Mouse (Mus musculus) right cerebral cortex, adult 18-20 months (tissue): ENCODE results near the gene Prok1.
A peak's percentile ranks its signal among the peaks of the same experiment; 100 is the strongest.

ENCODE experiments used
- DNase-seq: peaks from one replicate; pipeline ENCODE4 v3.0.0; 2022; ENCODE audit warnings: mixed read lengths

Prok1 gene

DNA sequence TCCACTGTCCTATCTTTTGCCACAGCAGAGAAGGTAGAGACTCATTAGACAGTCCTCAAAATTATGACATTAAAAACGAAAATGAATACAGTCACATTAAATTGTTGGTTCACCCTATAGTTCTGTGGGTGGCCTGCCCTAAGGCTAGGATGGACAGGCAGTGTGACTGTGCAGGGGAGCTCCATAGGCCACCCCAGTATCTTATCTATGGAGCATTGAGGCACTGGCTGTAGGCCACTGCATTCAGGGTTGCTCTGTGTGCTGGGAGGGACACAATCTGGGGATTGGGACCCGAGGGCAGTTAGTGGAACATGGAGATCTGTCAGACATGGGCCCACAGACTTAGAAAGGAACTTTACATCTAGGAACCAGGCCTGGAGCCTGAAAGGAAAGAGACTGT, 5.6 kb downstream of the Prok1 start:
- DNase-seq, result no peak

DNA sequence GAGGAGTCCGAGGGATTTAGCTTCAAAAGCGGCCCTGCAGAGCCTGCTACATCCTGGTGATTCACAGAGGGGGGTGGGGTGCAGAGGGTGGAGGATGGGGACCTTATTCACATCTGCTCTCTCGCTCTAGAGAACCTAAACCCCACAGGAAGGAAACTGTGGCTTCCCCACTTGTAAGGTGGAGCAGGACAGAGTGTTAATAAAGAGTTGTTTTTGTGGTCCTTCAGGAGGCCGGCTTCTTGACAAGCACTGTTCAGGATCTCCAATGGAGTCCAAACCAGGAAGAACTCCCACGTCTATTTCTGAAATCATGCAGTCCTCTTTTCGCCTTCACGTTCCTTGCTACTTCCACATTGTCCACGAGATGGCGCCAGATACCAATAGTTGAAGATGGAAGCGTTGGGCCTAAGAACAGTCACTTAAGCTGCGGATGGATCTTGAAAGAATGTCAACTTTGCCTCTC, 6.1 kb downstream of the Prok1 start:
- DNase-seq, result peak; percentile 86

DNA sequence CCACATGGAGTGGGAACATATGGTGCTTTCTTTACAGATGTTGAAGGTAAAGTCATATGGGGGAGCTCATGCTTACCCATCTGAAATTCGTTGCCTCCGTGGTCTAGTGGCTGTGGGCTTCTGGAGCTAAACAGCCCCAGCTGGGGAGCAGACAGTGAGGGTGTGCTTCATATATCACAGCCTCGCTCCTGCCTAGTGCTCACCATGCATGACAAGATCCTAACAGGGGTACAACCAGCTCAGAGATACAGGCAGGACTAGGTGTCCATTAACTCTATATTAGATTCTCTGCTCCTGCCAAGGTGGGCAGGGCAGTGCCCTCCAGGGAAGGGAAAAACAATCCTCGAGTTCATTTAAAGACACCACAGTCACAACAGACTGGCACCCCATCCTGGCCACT, 8.3 kb downstream of the Prok1 start:
- DNase-seq, result no peak

DNA sequence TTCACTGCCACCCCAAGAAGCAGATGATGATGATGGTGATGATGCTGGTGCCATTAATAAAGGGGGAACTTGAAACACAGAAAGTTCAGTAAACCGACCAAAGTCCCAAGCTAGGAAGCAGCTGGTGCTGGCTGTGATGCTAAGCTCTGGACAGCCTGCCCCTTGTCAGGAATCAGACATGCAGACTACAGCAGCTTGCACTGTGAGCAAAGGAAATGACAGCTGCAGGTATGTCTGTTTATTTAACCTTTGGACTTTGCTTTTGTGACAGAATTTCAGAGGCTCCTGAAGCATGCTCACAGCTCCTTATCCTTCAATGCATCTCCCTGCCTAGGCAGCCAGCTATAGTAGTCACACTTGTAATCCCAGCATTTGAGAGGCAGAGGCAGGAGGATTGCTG, 9.0 kb downstream of the Prok1 start, which contains the start of gene A630076J17Rik:
A630076J17Rik (plus strand) TSS at position 88 of the 400 bp plus-strand sequence.
- DNase-seq, result no peak

DNA sequence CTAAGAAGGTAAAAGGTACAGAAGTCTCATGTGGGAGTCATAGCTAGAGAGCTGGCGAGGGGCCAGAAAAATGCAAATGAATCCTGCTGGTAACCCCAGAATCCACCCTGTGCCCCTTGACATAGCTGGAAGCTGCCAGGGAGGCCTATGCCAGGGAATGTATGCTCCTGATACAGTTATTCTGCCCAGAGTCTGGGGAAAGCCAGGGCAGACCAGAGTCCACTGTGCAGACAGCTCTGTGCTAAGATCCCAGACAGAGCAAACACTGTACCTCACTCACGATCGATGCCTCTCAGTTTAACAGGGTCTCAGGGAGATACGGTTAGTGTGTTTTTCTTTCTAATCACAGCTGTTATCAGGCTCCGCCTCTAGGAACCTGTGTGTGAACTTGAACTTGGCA, 9.7 kb downstream of the Prok1 start:
- no peak for DNase-seq

DNA sequence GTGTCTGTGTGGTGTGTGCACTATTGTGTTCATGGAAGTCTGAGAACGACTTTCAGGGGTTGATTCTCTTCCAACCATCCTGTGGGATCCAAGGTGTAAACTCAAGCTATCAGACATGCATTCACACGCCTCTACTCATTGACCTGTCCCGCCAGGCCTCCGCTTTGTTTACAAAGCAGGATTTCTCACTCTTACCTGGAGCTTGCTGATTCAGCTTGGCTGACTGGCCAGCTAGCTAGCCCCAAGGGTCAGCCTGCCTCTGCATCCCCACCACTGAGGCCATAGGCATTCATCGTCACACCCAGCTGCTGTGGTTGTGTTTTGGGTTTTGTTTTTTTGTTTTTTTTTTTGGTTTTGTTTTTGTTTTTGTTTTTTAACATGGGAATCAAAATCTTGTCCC, 10.3 kb downstream of the Prok1 start:
- DNase-seq, result no peak

DNA sequence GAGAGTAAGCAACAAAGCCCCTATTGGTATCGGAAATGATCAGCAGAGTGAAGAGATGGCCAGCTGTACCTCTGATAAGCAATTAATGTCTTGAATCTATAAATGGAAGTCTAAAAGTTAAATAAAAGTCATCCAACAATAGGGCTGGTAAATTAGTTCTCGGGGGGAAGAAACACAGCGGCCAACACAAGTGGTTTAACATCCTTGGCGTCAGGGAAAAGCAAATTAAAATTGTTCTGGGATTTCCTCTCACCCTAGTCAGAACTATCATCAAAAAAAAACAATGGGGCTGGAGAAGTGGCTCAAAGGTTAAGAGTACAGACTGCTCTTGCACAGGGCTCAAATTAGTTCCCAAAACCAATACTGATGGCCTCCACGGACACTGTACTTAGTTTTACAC, 13.7 kb downstream of the Prok1 start:
- DNase-seq, result no peak

DNA sequence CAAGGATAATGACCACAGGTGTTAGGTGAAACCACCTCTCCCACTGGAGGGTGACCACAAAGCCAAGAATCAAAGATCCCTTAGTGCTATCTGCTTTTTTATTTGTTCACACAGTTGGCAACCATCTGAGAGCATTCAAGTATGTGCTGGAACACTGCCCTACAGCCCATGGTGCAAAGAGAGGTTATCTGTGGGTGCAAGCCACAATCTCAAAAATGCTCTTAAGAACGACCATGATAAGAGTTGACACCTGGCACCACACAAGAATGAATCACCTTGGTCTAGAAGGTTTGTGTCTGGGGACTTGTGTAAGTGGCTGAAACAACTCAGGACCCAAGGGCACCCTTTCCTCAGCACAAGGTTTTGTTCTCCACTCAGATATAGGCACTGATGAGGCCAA, 16.3 kb downstream of the Prok1 start:
- DNase-seq, result no peak

DNA sequence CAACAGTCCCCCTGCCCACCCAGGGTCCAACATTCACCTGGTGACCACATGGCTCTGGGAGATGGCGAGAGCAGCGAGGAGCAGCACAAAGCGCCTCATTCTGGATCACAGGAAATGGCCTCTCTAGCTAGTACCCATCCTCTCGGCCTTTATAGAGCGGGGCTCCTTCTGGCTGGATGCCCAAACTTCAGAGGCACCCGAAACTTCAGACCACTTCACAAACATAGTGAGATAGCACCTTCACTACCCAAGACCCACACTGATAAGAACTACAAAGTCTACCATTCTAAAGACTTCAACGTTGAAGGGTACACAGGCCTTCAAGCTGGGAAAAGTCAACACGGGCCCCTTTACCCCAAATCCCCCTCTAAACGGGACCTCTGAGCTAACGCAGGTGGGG, 17.9 kb downstream of the Prok1 start, which contains the start of gene Cym:
Cym (minus strand) TSS at position 125 of the 400 bp plus-strand sequence.
- DNase-seq, result no peak

DNA sequence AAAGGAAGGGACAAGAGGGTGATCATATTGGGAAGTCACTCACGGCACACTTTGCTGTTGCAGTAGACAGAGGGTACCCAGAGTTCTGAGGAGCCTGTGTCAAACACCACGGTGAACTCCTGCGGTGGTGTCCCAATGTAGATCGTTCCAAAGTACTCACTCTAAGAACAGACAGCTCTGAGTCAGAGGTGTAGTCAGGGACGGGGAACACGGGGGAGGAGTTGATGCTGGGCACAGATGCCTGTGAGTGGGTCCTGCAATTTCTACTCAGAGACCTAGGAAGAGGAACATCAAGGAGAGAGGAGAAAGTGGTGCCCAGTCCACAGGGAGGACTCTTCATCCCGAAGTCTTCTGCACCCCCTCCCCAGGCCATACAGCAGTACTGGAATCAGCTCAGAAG, 20.9 kb downstream of the Prok1 start:
- peak; percentile 59 for DNase-seq

DNA sequence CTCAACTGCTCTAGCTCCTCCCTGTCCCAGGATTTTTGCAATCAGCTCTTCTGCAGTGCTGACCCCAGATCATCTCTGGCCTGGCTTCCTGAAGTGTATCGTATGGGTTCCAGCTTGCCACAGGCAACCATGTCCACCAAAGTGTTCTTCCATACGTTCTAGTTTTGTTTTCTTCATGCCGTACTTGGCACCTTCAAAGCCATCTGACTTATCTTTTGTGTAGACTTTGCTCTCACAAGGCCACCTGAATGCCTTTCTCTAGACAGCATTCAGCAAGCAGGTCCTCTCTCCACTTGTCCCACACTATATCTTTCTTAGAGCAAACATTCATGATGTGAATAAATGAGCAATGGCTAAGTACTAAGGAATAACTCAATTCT, 22.4 kb downstream of the Prok1 start:
- no peak for DNase-seq

DNA sequence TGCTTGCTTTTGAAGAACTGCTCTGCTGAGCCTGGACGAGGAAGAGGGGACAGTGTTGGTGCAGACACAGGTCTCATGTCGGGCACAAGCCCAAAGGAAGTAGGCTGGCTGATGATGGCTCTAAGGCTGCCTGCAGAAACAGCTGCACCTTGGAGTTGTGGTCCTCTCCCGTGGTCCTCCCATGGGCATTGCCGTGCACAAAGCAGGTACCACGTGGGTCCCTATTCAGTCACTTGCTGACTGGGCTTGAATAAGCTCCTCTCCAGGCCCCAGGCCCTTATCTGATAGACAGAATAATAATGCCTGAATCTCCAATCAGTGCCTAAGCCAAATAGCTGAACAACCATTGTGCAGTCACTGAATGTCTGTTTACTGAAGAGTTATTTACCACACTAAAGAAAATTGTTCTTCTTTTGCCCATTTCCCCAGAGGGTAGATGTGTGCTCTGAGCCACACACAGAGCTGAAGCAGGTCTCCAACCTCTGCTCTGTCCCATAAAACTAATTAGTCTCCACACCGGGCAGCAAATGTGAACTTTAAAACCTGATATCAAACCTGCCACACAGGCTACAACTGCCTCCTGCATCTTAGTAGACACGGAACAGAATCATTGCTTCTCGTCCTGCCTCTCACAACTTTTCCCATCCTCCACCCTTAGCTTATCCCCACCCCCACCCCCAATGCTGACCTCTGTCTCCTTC, 23.0 kb downstream of the Prok1 start:
- no peak for DNase-seq

DNA sequence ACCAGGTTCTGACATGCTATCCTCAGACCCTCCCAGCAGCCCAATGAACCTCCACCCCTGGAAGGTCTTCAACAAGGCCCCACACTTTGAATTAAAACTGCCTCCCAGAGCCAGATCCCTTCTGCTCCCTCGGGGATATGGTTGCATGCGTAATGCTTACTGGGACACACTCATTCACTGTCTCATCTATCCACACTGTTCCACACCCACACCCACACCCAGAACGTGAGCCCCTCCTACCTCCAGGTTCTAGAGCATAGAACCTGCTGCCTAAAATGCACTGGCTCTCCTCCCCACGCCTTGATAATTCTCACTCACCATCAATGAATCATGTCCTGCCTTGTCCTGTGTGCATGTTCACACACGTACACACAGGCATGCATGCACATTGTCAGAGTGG, 24.9 kb downstream of the Prok1 start:
- DNase-seq, result no peak

DNA sequence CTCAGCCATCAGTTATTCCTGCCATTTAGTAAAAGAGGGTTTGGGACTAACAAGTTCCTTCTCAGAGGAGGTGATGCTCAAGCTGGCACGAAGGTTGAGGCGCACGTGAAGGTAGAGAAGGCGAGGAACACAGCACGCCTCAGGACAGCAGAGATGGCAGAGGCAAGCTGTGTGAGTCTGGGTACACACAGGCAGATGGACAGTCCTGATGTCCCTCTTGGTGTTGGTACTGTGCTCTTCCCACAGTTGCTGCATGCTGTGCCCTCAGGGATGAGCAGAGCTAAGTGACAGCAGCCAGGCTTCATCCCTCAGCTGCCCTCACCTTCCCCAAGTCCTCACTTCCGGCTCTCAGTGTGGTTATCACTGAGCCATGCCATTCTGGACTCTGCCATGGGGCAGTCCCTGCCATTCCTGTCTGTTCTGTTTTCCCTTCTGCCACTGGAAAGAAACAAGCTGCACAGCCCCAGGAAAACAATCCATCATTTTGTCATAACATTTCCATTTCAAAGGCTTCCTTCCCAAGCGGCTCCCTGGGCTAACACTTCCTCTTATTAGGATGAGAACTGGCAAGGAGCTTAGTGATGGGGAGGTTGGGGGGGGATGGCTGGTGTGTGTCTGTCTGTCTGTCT, 31.8 kb downstream of the Prok1 start:
- no peak for DNase-seq

DNA sequence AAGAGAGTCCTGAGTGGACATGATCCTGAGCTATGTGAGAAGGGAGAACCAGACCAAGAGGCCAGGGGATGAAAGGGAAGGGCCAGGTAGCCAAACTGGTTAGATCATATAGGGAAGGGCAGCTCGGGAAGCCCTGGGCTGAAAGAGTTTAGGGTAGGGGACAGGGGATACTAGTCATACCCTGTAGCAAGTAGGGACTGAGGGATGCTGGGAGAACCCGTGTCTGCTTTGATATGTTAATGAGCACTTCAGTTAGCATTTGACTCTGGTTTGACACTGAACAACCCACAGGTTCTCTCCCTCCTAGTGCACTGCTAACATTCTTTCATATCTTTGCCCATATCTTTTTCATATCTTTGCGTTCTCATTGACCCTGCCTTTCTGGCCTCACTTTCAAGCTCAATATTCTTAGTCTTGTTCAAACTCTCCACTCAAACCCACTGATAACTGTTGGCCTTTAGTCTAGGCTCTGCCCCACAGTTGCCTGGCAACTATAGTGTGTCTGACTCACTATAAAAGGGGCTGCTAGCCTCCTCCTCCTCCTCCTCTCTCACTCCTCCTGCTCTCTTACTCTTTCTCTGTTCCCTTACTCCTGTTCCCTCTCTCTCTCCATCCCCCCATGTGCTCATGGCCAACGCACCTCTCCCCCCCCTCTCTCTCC, 32.9 kb downstream of the Prok1 start:
- no peak for DNase-seq

DNA sequence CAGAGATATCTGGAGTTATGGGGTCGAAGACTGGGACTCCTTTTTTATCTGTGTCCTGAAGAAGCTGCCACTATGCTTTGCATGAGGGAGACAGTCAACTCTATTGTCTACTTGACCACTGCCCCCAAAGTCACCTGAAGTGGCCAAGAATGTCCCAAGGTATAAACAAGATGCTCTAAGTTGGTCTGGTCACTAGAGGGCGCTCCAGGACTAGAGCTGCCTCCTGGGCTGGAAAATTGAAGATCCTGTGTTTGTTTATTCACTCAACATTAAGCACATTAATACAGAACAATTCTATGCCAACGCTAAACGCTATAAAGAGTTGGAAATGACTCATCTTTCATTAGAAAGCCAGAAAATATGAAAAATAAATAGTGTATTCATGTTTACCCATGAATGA, 33.5 kb downstream of the Prok1 start:
- peak; percentile 68 for DNase-seq

DNA sequence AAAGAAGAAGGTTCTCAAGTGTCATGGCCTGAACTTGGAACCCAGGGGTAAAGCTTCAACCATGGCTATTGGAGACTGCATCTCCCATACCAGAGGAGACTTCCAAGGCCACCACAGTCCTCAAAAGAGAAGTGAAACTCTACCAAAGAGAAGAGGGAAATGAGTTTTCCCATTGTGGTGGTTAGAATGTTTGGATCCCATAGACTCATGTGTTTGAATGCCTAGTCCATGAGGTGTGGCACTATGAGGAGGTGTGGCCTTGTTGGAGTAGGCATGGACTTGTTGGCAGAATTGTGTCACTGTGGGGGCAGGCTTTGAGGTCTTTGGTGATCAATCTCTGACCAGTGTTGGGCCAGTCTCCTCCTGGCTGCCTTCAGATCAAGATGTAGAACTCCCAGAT, 34.3 kb downstream of the Prok1 start:
- no peak for DNase-seq

DNA sequence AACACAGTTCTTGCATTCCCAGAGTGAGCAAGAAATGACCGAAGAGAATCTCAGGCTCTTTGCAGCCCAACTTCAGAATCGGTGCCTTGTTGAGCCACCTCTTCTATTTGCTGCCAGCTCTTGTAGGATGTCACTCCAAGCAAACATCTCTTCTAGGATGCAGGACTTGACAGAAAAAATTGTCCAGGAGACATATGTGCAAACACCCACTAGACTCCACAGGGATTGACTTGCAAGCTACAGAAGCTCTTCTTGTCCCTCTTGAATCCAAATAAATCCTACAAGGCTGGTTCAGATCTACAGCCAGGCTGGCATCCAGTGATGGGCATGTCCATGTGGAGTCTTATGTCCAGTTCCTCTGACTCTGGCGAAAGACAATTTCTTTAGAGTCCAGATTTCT, 35.1 kb downstream of the Prok1 start:
- peak; percentile 22 for DNase-seq

DNA sequence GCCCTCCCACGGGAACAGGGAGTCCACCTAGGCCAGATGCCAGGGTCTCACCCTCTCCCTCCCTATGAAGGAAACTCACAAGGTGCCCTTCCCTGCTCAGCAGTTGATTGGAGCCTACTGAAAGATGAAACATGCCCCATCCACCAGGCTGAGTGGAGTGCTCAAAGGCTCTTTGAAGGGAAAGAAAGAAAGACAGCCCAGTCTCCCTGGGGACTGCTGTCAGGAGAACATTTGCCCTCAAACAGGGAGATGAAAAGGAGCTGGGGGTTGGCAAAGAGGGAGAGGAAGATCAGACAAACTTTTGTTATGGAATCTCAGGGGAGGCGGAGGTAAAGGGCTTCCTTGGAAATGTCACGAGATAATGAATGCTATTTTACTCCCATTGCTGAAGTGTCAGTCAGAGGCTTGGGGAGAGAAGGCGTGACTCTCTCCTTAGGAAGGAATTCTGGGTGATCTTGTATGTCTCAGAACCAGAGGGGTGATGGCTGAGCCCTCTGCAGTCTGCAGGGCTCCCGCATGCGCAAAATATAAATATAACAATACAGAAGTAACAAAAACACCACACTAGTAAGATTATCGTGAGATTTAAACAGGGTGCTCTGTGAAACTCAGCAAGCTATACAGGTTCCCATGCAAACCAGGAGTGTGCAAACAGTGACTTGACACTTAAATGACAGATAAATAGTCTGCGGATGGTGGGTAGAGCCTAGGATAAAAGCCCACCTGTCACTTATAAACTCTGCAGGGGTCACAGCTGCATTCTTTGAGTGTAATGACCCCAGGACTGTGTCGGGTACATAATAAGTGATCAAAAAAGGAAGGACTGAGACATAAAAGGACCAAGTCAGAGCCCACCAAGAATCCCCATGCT, 38.0 kb downstream of the Prok1 start:
- DNase-seq, result no peak

DNA sequence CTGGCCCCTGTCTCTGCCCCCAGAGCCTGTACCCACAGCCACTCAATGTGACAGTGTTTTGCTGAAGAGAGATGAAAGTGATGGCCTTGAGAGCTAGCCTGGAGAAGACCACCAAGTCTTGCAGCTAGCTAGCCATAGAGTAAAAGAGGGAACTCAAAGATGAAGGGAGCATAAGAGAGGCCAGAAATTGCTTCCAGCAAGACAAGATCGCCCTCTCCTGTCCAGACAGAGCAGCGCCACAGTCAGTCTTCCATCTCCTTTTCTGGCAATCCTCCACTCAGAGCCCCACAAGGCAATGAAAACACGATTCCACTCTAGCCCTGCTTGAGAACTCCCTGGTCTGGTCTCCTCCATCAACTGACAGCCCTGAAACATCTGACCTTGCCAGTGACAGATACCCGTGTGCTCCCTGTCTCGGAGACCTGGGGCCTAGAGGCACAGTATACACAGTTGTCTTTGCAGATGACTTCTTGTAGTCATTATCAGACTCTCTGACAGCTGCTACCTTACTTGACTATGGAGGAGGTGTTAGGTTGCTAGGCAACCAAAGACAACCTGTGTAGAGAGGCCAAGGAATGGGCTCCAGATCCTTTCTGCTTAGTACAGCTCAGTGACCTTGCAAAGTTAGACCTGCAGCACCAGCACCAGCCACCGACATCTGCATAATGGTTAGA, 51.1 kb downstream of the Prok1 start:
- DNase-seq, result peak; percentile 74

DNA sequence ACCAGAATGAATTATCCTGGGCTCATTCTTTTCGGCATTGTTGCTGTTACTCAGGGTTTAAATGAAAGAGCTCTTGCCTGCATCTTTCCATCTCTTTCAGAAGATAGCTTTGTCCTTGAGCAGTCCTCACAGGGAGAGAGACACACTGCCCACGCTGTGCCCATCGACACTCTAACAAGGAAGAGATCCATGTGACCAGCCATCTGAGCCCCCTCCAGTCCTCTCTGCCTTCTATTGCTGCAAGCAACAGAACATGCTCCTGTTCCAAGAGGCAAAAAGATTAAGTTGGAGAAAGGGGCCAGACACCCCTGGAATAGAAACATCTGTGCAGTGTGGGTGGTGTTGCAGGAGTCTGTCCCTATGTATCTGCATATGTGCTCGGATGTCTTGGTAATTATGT, 52.5 kb downstream of the Prok1 start:
- DNase-seq, result peak; percentile 37

DNA sequence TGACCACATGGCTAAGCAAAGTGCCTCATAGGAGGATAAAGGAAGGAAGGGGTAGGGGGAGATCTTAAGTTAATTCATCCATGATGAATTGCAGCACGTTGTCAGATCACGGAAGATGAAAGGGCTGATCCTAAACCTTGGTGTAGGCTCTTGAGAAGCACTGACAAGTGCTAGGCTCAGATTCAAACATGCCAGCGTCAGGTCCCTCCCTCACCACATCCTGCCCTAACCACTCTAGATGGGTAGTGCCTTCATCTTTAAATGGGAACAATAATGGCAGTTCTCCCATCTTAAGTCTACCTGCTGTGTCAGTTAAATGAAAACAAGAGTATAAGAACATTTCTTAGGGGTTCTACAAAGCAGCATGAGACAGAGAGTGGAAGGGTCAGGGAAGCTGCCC, 53.9 kb downstream of the Prok1 start:
- no peak for DNase-seq

DNA sequence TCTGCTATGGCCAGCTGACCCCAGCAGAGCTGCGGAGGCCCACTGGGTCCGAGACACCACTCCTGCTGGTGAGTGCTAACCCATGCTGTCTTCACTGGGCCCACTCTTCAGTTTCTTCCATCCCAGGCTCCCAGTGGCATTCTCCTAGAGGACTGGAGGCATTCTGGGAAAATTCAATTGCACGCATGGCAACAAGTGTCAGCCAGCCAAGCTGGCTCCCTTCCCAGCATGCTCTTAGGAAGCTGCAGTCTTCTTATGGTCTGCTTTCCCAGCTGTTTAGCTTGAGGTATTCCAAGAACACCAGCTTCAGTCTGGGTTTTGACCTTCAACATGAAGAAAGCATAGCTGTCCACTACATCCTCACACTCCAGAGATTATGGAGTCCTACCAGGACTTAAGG, 56.3 kb downstream of the Prok1 start:
- no peak for DNase-seq
